Mouse (Mus musculus): ENCODE measurements around the gene Apobec3. TPM values are rescaled to one million over a fixed set of nuclear protein-coding genes. Genes with fewer than 3 reads are reported as not detected.

Apobec3 gene
- 19.8 and 38.2 TPM in 2 replicates for total RNA-seq (2021)
- long read RNA-seq, experiment 1, partial matches to known transcripts, result 0 of 13 reads
- long read RNA-seq, experiment 1, other reads (novel, unspliced or antisense), result 6 of 13 reads
- long read RNA-seq, experiment 2, partial matches to known transcripts, result 0 of 9 reads
- long read RNA-seq, experiment 2, other reads (novel, unspliced or antisense), result 3 of 9 reads

DNA sequence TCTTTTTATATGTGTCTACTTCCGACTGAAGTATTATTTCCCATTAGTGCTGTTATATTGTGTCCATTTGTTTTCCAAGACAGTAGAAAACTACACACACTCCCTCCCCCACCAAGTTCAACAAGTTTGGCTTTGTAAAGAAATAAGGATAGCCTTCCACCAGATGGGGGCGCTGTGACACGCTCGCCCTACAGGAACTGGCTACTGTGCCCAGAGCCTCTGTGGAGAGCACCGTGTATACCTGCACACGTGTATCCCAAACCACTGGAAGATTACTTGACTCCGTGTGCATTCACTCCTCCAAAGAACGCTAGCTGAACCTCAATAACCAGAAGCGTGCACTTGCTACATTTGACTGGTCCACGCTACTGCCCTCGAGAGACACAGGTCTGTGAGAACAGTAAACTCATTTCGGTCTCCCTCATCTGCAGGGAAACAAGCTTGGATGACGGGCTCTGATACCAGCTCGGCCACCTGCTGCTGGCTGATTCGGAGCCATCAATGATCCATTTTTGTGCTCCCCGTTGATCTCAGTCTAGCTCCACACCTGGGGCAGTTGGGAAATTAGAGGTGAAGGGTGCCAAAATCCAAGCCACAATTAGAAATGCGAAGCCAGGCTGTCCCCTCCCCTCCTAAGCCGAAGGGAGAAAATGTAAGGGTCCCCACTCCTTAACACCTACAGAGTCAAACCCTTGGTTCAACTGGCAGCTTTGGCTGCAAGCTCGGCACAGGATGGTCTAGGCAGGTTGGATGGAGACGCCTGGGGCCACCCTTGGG lies at the start of gene Apobec3:
Gene Apobec3 (plus strand): TSS at position 224 of the 777 bp plus-strand sequence.
- DNase-seq, result peak; percentile 90

DNA sequence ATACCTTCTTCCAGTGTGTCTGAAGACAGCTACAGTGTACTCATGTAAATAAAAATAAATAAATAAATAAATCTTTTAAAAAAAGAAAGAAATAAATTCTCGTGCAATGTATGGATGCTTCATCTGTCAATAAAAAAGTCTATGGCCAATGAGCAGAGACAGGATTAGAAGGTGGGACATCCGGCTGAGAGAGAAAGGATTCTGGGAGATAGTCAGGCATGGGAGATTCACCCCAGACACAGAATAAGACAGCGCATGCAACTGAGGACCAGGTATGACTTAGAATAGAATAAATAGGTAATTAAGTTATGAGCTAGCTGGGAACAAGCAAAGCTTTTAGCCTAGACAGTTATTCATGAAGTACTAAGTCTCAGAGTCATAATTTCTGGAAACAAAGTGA lies 48.5 kb upstream of the Apobec3 start:
- no peak for DNase-seq

DNA sequence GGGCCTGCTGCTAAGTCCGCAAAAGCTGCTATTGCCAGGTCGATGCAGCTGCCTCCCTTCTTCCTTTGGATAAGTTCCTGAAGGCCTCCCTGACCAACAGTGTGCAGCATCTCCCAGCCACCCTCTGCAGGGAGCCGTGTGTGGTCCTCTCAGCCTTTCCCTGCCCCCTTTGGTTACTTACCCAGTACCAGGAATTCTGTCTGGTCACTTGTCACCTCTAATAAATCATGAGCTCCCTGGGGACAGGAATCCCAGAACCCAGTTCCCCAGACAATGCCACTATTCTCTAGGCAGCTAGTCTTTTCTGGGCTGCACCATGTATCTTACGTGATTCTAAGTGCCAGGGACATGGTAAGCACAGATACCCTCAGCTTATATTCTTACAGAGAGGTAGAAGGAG lies 45.5 kb upstream of the Apobec3 start:
- no peak for DNase-seq

DNA sequence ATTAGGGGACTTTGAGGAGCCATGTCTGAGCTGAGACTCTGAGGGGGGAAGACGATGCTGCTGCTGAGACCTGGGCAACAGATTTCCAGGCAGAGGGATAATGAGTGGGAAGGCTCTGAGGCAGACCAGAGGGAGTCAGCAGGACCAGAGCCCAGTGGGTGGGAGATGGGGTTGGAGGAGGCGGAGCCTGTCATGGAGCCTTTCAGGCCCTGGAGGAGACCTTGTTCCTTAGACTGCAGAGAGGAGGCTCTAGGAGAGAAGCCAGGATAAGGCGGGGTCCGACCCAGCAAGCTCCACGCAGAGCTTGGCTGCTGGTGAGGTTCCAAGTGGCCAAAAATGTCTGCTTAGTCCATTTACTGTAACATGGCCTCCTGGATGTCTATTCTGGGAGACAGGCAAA lies 44.4 kb upstream of the Apobec3 start:
- DNase-seq, result no peak

DNA sequence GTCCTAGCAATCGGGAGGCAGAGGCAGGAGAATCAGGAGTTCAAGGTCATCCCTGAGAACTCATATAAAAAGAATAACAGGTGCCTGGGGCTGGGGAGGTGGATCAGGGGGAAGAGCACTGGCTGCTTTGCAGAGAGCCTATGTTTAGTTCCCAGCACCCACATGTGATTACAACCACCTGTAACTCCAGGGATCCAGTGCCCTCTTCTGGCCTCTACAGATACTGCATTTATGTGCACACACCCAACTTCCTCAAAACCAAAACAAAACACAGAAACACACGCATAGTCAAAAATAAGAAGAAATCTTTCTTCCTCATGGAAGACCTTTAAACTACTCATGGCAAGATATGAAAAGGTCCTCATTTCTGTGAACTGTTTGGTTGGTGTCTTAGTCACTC lies 41.3 kb upstream of the Apobec3 start:
- no peak for DNase-seq

DNA sequence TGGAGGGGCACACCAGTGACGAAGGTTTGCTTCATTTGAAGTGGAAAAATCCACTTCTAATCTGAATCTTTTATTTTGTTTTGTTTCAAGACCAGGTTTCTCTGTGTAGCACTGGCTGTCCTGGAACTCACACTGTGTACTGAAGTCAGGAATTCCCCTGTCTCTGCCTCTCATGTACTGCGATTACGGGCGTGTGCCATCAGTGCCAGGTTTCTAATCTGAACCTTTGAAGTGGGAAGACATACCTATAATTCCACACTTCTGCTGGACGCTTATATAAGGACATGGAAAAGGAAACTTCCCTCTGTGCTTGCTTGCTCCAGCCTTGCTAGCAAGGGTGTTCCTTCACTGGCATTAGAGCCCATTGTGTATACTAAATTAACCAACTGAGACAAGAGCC lies 32.5 kb upstream of the Apobec3 start:
- DNase-seq, result no peak

DNA sequence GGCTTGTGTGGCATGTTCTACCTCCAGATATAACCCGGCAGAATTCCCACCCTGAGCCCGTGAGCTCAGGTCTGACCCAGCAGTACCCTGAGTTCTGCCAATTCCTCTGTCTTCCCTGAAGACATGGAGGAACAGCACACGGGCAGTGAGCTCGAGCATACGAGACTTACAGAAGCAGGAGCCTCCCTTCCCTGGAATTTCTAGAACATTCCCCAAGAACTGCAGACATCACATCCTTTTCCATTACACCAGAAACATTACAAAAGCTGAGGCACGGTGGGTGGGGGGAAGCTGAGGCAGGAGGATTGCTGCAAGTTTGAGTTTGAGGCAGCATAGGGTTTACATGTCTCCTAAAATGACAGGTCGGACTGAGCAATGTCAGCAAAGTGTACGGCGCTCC lies 31.6 kb upstream of the Apobec3 start:
- DNase-seq, result no peak

DNA sequence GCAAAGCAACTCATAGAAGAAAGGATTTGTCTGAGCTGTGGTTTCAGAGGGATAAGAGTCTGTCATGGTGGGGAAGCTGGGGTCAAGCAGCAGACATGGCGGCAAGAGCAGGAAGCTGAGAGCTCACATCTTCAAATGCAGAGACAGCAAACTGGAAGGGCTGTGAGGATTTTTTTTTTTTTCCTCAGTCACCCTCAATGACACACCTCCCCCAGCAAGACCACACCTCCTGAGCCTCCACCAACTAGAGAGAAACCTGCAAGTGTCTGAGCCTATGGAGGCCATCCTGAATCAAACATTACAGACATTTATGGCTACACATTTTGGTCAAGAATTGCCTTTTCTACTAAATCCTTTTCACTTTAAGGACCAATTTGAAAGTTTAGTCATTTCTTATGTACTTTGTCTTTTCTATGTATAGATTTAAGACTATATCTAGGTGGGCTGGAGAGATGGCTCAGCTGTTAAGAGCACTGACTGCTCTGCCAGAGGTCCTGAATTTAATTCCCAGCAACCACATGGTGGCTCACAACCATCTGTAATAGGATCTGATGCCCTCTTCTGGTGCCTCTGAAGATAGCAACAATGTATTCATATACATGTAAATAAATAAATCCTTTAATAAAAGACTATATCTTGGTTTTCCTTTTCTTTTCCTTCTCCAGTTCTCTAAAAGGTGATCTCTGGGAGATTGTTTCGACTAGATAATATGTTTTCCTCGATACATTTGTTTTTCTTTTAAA lies 24.0 kb upstream of the Apobec3 start:
- no peak for DNase-seq

DNA sequence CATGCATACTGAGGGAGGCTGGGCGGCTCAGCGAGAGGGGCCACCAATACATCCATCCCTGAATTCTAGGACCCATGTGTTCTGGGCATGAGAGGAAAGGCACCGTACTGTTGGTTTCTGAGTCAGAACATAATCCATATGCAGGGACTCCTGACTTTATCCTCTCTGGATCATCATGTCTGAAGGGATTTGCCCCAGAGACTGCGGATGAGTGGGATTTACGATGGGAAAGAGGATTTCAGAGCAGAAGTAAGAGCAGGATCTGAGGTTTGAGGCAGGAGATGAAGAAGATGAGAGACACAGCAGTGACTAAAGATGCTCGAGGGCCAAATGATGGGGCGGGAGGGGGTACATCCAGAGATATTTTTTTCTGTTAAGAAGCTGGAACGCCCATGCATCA lies 17.9 kb upstream of the Apobec3 start:
- no peak for DNase-seq

DNA sequence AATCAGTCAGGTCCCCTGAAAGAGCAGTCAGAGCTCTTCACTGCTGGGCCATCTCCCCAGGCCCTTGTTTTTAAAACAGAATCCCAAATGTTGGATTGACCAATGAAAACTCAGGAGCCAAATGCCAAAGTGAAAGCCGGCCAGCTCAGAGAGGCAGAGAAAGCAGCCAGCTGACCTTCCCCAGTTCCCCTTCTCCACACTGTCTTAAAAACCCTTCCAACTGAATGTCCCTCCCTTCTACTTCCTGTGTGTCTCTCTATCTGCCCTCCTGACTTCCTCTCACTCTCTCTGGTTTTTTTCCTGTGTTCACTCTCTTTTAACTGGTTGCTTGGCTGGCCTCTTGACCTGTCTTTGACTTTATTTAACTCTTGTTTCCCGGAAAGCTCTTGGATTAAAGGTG lies 17.5 kb upstream of the Apobec3 start:
- no peak for DNase-seq

DNA sequence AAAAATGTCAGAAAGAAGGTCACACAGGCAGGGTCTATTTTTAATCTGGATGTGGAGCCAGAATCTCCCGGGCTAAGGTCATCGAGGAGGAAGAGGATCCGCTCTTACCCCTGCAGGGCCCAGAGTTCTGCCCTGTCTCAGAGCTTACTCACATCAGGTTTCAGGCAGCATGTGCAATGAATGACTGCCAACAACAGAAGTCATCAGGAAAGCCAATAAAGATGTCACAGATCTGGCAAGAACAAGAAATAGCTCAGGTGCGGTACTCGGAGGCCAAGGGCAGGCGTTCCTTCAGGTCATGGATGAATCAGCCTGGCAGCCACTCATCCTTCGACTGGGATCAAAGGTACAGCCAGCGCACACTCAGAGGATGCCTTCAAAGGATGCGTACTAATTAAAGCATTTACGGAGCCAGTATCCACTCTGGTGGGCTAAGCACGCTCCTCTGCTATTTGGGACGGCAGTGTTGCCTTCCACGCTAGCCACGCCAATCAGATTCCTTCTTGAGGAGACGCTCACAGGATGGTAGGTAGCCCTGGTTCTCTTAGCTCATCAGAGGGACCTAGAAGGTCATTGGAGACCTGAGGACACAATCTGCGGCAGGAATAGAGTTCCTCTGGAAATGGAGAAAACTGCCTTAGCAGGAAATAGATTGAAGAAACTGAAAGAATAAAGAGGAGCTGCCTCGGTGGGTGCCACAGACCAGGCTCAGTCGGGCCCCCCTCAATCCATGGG lies 16.0 kb upstream of the Apobec3 start:
- peak; percentile 45 for DNase-seq

DNA sequence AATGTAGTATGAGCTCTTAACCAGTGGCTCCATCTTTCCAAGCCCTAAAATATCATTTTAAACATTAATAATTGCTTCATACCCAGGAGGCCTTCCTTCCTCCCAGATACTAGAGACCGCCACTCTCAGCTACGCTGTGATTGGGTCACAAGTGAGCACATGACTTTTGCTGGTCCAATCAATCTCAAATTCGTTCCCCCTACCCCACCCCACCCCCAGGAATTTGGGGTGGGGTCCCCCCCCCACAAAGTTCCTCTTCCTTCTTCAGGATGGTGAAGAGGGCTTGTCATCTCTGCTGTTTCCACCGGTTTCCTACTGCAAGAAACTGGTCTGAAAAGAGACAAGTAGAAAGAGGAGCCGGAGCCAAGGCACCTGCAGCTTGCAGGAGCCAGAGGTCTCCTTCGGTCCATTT lies 12.7 kb upstream of the Apobec3 start:
- DNase-seq, result peak; percentile 37

DNA sequence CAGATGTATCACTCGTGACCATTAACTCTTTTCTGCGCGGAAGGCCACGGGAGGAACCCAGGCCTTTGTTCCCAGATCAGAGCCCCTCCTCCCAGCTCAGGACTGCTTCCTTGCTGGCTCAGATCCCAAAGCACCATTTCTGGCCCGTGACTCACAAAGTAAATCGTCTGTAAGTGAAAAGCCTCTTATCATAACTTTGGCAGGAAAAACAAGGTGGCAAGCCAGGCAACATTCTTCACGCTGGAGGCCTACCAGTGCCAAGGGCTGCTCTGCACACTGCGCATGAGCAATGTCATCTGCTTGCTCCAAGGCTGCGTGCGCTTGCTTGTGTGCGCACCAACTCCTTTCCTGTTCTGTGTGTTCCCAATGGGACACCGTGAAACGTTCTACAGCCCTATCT lies 12.1 kb upstream of the Apobec3 start:
- DNase-seq, result peak; percentile 93

DNA sequence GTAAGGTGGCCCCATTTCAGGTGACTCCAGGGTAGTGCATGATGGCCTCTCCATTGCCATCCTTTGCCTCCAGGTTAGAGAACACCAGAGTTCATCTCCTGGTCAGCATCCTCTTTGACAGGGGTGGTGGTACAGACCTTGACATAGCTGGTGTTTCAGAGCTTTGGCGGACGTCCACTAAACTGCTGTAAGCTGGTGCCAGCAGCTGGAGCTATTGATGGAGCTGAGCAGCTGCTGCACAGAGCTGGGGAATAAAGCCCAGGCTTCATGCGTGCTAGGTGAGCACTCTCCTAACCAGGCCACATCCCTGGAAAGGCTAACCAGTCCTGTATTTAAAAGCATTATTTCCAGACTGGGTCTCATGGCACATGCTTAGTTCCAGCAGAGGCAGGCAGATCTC lies 11.0 kb upstream of the Apobec3 start:
- peak; percentile 44 for DNase-seq

DNA sequence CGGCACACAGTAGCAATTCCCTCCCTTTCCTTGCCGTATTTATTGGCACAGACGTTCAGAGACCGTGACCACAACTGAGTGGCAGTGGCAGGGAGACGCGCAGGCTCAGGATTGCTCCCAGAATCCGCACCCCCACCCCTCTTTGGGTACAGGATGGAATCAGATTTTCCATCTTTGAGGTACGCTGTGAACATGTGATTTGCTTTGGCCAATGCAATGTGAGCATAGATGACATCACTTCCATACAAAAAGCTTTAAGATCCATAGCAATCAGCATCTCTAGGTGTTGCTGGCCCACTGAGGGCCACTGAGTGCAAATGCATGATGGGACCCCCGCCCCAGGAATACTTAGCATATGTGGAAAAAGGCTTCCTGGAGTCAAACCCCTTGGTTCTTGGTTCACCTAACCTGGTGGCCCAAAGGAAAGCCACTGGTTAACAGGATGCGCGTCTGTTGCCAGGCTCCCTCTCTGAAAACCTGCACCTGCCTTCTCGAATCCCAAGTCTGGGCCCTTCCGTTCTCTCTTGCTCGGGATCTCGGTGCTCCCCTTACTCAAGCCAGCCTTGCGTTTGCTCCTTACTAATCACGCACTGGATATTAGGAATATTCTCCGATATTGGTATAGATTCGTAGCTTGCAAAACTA lies 8.7 kb upstream of the Apobec3 start:
- DNase-seq, result no peak

DNA sequence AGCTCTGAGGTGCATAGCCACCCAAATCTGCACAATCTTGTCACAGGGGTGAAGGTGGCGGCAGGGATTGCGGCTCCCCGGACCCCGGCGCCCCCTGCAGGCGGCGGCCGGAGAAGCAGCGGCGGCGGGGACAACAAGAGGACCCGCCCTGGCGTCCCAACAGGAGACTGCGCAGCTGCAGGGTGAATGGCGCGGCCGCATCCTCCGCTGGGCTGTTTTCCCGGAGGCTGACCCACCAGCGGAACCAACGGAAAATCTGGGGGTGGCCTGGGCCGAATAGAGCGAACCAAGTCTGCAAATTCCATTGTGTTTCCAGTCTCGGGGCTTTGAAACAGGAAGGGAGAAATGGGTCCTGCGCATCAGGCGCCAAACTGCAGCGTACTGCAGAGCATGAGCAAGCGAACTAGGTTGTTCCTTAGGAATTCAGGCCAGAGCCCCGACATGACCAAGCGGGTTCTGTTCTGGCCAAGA lies 8.1 kb upstream of the Apobec3 start:
- peak; percentile 96 for DNase-seq

DNA sequence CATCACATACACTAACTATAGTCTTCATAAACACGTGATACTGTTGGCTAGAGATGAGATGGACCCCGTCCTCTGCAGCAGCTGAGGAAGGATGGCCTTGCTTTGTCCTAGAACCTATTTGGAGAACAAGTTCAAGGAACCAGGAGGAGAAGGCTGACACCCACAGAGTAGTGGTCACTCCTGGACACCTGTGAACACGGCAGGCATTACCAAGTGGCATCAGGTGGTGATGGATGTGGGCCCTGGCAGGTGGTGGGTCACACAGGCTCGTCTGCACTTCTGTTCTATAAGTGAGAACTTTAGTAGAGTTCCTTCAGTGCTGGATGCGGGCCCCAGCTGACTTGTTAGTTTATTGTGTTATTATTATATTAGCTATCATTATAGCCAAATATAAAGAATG lies 6.6 kb upstream of the Apobec3 start:
- no peak for DNase-seq

DNA sequence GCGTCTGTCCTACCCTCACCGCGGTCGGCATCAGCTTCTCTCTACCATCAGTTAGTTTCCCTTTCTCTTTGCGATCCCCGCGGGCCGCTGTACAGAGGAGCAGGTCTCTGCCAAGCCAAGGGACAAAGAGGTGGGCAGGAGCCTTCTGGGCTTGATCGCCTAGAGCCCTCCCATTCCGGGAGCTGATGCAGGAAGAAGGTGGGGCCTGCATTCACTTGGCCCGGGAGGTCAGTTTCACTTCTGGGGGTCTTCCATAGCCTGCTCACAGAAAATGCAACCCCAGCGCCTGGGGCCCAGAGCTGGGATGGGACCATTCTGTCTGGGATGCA lies 718 bp downstream of the Apobec3 start:
- peak; percentile 79 for DNase-seq

DNA sequence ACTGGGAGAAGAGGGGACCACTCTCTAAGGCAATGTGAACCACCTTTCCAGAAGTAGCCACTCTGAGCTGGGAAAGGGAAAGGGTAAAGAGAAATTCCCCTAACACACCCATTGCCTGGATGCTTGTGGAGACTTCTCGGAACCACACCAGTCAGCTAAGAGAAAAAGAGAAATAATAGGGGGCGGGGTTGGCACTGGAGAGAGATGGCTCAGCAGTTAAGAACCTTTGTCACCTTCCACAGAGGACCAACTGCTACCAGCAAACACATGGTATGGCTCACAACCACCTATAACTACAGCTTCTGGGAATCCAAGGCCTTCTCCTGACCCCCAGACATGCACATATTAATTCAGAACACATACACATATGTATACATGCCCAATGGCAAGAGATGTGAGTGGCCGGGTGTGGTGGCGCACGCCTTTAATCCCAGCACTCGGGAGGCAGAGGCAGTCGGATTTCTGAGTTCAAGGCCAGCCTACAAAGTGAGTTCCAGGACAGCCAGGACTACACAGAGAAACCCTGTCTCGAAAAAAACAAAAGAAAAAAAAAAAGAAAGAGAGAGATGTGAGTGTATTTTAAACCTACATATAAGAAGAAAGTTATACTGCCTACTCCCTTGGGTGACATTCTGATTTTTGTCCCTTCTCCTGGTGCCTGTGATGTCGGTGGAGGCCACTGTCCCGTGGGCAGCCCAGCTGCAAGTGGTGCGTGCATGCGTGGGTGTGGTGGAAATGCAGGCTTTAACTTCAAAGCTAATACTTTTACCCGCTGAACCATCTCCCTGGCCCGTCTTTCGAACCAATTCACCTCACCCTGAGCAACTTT lies 1.8 kb downstream of the Apobec3 start:
- DNase-seq, result no peak

DNA sequence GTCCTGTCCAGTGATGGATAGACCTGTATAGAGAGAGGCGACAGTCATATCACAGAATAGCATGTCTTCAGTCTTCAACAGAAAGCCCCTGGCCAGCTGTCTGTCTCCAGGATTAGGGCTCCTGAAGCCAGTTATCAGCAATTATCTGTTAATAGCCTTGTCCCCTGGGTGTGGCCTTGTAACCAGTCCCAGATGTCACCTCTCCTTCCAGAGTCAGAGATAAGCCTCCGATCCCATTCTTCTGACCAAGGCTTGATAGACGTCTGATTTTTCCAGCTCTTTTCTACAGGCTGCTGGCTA lies 2.3 kb downstream of the Apobec3 start:
- no peak for DNase-seq

DNA sequence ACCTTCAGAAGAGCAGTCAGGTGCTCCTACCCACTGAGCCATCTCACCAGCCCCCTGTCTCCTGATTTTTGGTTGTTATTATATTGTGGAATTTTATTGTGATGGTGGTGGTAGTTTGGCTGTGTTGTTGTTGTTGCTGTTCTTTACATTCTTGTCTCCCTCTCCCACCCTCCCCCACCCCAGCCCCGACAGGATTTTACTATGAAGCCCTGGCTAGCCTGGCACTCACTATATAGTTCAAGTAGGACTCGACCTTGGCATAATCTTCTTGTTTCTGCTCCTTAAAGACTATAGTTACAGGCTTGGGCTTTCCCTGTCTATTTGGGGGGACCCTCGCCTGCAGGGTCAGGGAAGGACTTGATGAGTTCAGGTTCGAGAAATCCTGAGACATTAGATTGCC lies 2.9 kb downstream of the Apobec3 start:
- DNase-seq, result no peak

All from adrenal gland, postnatal 14 days (tissue).